Comparison of ENCODE assay signal across 36 mouse cellular contexts in the genomic region with DNA sequence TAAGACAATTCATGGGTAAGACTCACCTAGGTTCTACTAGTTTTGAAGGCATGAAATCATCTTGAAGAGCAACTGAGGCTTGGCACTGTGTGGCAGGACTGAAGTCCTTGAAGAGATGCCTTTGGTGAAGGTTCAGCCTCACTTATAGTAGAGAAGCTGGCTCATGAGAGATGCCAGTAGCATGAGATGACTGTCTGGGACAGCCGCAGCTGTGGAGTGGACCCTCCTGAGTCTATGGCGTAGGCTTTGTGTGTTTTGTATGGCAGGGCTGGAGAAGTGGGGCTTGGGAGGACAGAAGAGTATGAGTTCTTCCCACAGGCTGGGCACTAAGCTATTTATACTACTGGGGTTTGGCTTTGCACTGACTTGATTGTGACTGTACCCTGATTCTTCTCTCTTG. TPM values are rescaled to one million over a fixed set of nuclear protein-coding genes. Genes with fewer than 3 reads are reported as not detected.
"Had no signal": no experiment of that assay in that cellular context is flagged by ENCODE, and none has a peak within 500 bp of the region (broad histone marks: within the 10 kb centered on the region; RNA-seq: fewer than 3 reads in every experiment).

No protein-coding gene starts in this region.

- H3K9ac ChIP-seq: embryonic facial prominence, embryonic 12.5 days; embryonic facial prominence, embryonic 13.5 days; embryonic facial prominence, embryonic 15.5 days; forebrain, embryonic 12.5 days; forebrain, embryonic 13.5 days; forebrain, embryonic 15.5 days; forebrain, postnatal 0 days had no signal

- H3K36me3 ChIP-seq: embryonic facial prominence, embryonic 10.5 days; embryonic facial prominence, embryonic 12.5 days; embryonic facial prominence, embryonic 13.5 days; embryonic facial prominence, embryonic 15.5 days; forebrain, embryonic 10.5 days; forebrain, embryonic 12.5 days; forebrain, embryonic 15.5 days had no signal

- H3K4me3 ChIP-seq: embryonic facial prominence, embryonic 10.5 days; embryonic facial prominence, embryonic 12.5 days; embryonic facial prominence, embryonic 13.5 days; embryonic facial prominence, embryonic 15.5 days; erythroblast, embryonic 14.5 days; forebrain, embryonic 10.5 days; forebrain, embryonic 12.5 days; forebrain, embryonic 13.5 days; forebrain, embryonic 15.5 days; gastrocnemius, adult 2 months; heart, adult 2 months had no signal

- H3K9me3 ChIP-seq: embryonic facial prominence, embryonic 15.5 days; forebrain, embryonic 15.5 days had no signal

- H3K4me2 ChIP-seq: embryonic facial prominence, embryonic 12.5 days; embryonic facial prominence, embryonic 13.5 days; embryonic facial prominence, embryonic 15.5 days; forebrain, embryonic 12.5 days; forebrain, embryonic 13.5 days; forebrain, embryonic 15.5 days had no signal

- ATAC-seq: forebrain, embryonic 13.5 days; forebrain, embryonic 14.5 days; forebrain, embryonic 15.5 days; forebrain, embryonic 16.5 days; forebrain, postnatal 0 days had no signal

- H3K27ac ChIP-seq: embryonic facial prominence, embryonic 10.5 days; embryonic facial prominence, embryonic 12.5 days; embryonic facial prominence, embryonic 13.5 days; embryonic facial prominence, embryonic 15.5 days; forebrain, embryonic 10.5 days; forebrain, embryonic 12.5 days; forebrain, embryonic 13.5 days; forebrain, embryonic 15.5 days; gastrocnemius, adult 2 months; heart, adult 2 months had no signal

- DNase-seq: cerebellum, adult 2 months; cerebellum, adult 8-10 months; cerebellum, adult 9-10 months; cerebellum, adult 9-11 months; cerebellum, postnatal 10 days; cerebellum, postnatal 14 days; cerebellum, postnatal 25 days; cerebellum, postnatal 36 days; embryo, embryonic 11 days; forebrain, postnatal 0 days; gastrocnemius, adult 2 months; gastrocnemius, postnatal 10 days; gastrocnemius, postnatal 14 days; gastrocnemius, postnatal 25 days; gastrocnemius, postnatal 36 days; heart, adult 11 months; heart, adult 18-20 months; heart, adult 2 months had no signal

RNA-seq across cellular contexts. Expression of gene Ascl1, which starts 3.6 kb away (rescaled TPM):
- total RNA-seq: common myeloid progenitor, adult 5-6 weeks; gastrocnemius, adult 18-20 months; gastrocnemius, adult 2 months; gastrocnemius, adult 8-10 months; gastrocnemius, postnatal 10 days; gastrocnemius, postnatal 14 days; gastrocnemius, postnatal 25 days; gastrocnemius, postnatal 36 days; granulocyte monocyte progenitor cell, adult 5-6 weeks; heart, adult 18-20 months had no signal
- polyA plus RNA-seq: erythroblast, embryonic 14.5 days had no signal

RNA-seq across cellular contexts. Expression of gene Pah, which starts 24.5 kb away (rescaled TPM):
- total RNA-seq: common myeloid progenitor, adult 5-6 weeks; forebrain, postnatal 0 days; gastrocnemius, adult 2 months; gastrocnemius, postnatal 14 days; gastrocnemius, postnatal 25 days; gastrocnemius, postnatal 36 days; granulocyte monocyte progenitor cell, adult 5-6 weeks had no signal
- polyA plus RNA-seq: embryonic facial prominence, embryonic 10.5 days; embryonic facial prominence, embryonic 11.5 days; embryonic facial prominence, embryonic 12.5 days; embryonic facial prominence, embryonic 13.5 days; embryonic facial prominence, embryonic 14.5 days; embryonic facial prominence, embryonic 15.5 days; erythroblast, embryonic 14.5 days; forebrain, embryonic 10.5 days; forebrain, embryonic 11.5 days; forebrain, embryonic 12.5 days; forebrain, embryonic 13.5 days; forebrain, embryonic 14.5 days; forebrain, embryonic 15.5 days; forebrain, embryonic 16.5 days had no signal
